Mouse (Mus musculus) lung, adult 18-20 months (tissue): Measurements from ENCODE around the gene Rufy2.

Source experiments
- DNase-seq, 2 experiments: peaks; one replicate each; pipeline ENCODE4 v3.0.0; 2022; ENCODE audit warnings: mixed read lengths in 2 of 2

Rufy2 gene

DNA sequence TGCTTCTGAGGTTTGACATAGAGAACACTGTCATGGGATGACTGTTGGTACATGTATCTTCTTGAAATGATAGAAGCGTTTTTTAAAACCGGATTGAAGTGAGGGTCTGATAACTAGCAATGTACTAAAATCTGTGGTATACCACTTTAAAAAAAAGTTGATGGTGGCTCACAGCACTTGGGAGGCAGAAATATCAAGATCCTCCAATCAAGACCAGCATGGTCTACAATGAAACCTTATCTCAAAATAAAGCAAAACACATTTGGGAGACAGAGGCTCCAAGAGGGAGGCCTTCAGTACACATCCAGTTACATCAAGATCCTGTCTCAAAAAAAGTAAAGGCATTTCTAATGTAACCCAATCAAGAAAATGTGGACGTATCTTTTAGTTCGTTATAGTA is 41.7 kb downstream of the Rufy2 start:
- DNase-seq, result no peak

DNA sequence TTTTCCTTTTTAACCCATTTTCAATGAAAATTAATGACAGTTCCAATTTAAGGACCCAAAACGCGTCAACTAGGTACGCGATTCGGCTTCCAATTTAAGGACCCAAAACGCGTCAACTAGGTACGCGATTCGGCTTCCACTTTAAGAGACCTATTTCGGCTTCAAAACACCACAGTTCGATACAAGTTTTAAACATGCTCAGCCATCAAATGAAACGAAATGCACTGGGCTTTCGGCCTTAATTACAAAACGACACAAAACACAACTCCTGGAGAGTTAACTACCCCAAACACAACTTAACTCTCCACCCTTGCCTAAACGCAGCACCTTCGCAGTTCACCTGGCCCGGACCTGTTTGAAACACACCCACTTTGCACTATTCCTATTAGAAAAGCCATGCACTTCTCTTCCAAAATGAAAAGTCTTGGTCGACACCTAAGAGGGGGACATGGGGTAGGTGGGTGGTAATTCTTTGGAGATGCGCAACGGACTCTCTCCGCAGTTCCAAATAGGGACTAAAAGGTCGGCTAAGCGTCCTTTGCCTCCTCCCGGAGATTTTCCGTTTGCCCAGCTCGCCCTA is 42.6 kb downstream of the Rufy2 start:
- peak in 1 of 2 experiments; percentile 5 for DNase-seq

GRCm38 (mm10) chr10:63023121-63023748 is 43.2 kb downstream of the Rufy2 start:
- DNase-seq, result peak; percentile 68 to 74

- peak; percentile 98 for DNase-seq
Measured at GRCm38 (mm10) chr10:63023749-63024579, 43.9 kb downstream of the Rufy2 start, which contains the start of the genes Hnrnph3 and Pbld2. Hnrnph3 (minus strand) TSS chr10:63024217. Pbld2 (plus strand) TSS chr10:63024315.

- peak; percentile 74 to 82 for DNase-seq
Measured at GRCm38 (mm10) chr10:63024580-63024910, 44.5 kb downstream of the Rufy2 start.

GRCm38 (mm10) chr10:63025016-63025415 is 45.0 kb downstream of the Rufy2 start:
- no peak for DNase-seq

DNA sequence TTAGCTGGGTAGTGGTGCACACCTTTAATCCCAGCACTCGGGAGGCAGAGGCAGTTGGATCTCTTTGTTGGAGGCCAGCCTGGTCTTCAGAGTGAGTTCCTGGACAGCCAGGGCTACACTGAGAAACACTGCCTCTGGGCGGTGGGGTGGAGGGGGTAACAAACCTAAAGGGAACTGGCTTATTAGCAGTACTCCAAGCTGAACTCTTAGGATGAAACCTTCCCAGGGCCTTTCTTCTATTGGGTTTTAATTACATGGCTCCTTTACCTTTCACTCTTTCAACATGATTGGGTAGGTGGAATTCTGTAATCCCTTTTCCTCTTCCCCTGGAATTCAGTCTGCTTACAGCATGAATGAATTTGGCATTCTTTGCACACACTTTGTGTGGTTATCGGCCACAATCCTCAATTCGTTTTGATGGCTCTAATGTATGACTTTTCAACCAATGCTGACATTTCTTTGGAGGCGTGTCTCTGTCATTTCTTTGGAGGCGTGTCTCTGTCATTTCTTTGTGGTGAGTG is 45.5 kb downstream of the Rufy2 start:
- DNase-seq, result no peak

GRCm38 (mm10) chr10:63026156-63026794 is 46.3 kb downstream of the Rufy2 start:
- DNase-seq, result no peak

- DNase-seq, result no peak
Measured at GRCm38 (mm10) chr10:63026795-63027160, 46.8 kb downstream of the Rufy2 start.

- no peak for DNase-seq
Measured at GRCm38 (mm10) chr10:63027376-63028161, 47.5 kb downstream of the Rufy2 start.

DNA sequence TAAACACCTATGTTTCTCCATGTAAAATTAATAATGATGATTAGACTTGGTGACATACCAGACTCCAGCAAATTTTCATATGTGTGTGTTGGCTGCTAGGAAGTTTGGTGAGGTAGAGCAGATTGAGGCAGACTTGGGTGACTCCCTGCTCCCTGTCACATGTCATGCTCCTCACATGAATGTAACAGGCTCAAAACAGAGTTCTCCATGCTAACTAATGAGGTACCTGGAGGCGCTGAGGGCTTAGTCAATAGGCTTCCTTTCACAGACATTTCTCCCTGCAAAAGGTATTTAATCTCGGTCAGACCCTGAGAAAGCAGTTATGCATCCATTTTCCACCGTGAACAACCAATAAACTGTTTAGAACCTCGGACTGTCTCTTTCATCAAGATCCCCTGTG is 48.4 kb downstream of the Rufy2 start:
- no peak for DNase-seq

DNA sequence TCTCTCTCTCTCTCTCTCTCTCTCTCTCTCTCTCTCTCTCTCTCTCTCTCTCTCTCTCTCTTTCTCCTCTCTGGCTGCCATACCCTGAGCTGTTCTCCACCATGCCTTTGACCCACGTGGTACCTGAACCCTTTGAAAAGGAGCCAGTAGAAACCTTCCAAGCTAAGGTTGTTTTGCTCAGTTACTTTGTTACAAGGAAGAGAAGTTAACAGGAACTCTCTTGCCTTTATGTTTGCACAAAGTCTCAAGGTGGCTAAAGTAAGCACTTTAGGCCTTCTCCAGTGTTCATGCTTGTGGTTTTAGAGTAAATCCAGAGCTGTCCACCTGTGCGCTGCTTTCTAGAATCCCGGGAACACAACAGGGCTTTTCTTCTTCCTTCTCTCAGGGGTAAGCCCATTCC is 52.2 kb downstream of the Rufy2 start:
- DNase-seq, result peak; percentile 58 to 83

DNA sequence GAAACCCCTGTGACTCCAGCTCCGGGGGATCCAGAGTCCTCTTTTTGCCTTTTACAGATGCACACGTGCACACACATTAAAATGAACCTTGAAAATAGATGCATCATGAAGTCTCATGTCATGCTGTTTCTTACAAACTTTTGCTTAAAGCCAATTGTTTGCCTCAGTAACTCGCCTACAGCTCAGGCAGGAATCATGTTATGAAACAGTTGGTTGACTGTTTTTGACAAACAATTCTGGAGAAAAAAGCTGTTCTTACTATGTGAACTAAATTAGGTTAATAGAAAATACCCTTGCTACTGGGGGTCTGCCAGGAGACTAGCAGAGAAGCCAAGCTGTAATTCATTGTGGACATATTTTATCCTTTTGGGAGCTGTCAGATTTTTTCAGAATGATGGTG is 52.9 kb downstream of the Rufy2 start:
- DNase-seq, result no peak

DNA sequence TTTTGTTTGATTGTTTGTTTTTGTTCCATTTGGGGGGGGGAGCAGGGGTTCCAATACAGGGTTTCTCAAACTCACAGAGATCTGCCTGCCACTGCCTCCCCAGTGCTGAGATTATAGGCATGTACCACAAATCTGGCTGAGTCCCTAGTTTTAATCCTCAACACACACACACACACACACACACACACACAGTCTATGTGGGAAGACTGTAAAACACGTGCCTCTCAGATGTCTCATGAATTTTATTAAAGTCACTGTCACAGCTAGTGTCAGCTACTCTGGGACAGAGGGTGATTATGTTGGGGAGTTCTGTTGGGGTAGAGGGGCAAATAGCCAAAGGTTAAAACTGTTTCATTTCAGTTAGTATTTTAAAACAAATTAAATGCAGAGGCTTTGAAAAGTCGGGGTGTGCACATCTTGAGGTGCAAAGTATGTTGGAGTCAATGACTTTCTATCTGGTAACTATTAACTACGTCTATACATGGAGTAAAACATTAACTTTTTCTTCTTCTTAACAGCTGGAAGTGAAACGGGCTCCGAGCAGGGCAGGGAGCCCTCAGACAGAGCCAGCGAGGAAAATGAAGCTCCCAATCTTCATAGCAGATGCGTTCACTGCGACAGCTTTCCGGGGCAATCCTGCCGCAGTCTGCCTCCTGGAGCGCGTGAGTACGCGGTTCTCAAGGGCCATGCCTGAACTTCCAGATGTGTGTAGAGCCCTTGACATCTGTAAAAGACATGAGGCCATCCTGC is 58.7 kb downstream of the Rufy2 start:
- no peak for DNase-seq

DNA sequence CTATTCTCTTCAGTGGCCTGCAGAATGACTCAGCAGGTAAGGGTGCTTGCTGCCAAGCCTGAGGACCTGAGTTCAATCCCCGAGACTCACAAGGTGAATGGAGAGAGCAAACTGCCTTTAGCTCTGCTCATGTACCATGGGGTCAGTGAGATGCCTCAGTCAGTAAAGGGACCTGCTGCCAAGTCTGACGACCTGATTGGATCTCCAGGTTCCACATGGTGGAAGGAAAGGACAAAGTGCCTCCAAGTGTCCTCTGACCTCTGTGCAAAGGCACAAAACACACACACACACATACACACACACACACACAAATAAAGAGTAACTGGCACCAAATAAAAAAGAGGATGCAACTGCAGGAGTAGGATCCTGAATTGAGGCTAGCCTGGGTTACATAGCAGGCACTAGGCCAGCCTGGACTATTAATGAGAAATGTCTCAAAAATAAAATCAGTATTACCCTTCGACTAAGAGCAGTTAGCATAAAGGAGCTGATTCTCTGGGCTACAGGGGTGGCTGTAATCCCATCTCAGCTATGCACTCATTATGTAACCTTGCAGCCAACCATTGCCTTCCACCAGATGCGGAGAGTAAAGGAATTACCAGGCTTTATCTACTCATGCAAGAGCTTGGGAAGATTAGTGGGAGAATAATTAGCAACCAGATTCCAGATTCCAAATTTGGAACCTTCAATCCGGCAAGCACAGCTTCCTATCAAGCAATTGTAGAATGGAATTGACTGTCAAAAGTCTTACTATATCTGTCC is 60.0 kb downstream of the Rufy2 start:
- no peak for DNase-seq

DNA sequence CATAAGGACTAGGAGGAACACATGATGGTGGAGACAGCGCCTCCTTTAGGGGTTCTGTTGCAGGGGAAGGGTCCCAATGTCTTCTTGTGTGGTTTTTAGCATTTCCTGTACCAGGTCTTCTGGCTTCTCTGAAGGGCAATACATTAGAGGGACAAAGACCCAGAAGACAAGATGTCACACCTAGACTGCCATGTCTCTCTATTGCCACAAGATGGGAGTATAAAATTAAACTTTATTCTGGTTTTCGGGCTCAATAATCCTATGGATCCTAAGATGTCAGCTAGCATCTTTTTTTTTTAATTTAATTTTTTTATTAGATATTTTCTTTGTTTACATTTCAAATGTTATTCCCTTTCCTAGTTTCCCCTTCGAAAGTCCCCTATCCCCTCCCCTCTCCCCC is 63.1 kb downstream of the Rufy2 start:
- no peak for DNase-seq

- no peak for DNase-seq
Measured at GRCm38 (mm10) chr10:63047751-63048150, 67.7 kb downstream of the Rufy2 start.

- no peak for DNase-seq
Measured at GRCm38 (mm10) chr10:63049106-63049505, 69.1 kb downstream of the Rufy2 start.

DNA sequence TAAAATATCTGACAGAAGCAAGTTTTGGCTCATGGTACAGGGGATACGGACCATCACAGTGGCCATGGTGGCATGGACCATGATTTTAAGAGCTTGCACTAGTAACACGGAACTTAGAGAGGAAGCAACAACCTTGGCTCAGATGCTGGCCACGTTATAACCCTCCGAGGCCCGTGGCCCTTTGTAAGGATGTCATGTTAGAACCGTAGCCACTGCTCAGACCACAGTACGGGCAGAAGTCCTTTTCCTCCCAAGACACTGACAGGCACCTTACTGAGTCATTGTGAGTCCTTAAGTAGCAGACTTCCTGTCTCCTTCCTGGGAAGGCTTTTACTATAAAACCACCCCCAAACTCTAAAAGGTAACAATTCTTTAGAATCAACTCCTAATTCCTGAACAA is 71.2 kb downstream of the Rufy2 start:
- no peak for DNase-seq

DNA sequence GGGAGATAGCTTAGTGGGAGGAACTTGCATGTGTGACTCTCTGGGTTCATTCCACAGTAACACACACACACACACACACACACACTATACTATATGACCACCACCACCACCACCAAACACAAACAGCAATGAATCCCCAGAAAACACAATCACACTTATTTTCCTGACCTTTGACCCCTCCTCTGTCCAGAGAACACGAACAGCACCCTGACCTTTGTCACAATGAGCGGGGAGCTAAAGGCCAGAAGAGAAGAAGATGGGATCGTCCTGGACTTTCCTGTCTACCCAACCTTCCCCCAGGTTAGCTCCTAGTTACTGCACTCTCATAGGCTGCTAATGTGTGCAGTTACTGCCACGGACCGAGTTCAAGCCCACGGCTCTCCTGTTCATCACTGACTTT is 72.0 kb downstream of the Rufy2 start:
- no peak for DNase-seq

GRCm38 (mm10) chr10:63053007-63053406 is 73.0 kb downstream of the Rufy2 start:
- DNase-seq, result no peak
